Mouse (Mus musculus) heart, postnatal 0 days (tissue): ENCODE data around the gene Ankrd28. TPM values are rescaled to one million over a fixed set of nuclear protein-coding genes. Genes with fewer than 3 reads are reported as not detected.
A peak's percentile ranks its signal among the peaks of the same experiment; 100 is the strongest.
"Not testable (repeated sequence)": the region's sequence is repeated elsewhere in the genome, so short reads cannot be mapped to it uniquely, and the experiment has no call there.

ENCODE experiments used
- ATAC-seq: fragments of 200-750 bp; cut with Nextera tagmentation; 2 replicates; pipeline ENCODE4 v1.8.0; 2017; ENCODE audit warnings: low read depth, moderate number of reproducible peaks, moderate library complexity; ENCODE audit not compliant: insufficient read depth
- DNase-seq: peaks from one replicate; pipeline ENCODE4 v3.0.0-alpha.2; 2016; ENCODE audit warnings: low spot score
- H3K27ac ChIP-seq: fragments of 300-500 bp; sonication (generic); 2 replicates; pipeline ENCODE4 v1.5.1; 2014; ENCODE audit warnings: low read depth, mild to moderate bottlenecking
- H3K27me3 ChIP-seq: fragments of 300-500 bp; sonication (generic); 2 replicates; pipeline ENCODE4 v1.6.1; 2014; ENCODE audit warnings: low read length, mixed read lengths; ENCODE audit not compliant: control insufficient read depth, insufficient read depth
- H3K36me3 ChIP-seq: fragments of 300-500 bp; sonication (generic); replicated peaks from 2 replicates; pipeline ENCODE4 v1.6.1; 2014; ENCODE audit warnings: low read length, mixed read lengths; ENCODE audit not compliant: control insufficient read depth, insufficient read depth
- H3K4me1 ChIP-seq: fragments of 300-500 bp; sonication (generic); 2 replicates; pipeline ENCODE4 v1.6.1; 2014; ENCODE audit warnings: antibody characterized with exemption; ENCODE audit not compliant: control insufficient read depth, insufficient read depth
- H3K4me2 ChIP-seq: fragments of 300-500 bp; sonication (generic); 2 replicates; pipeline ENCODE4 v1.6.1; 2014; ENCODE audit warnings: low read depth, mild to moderate bottlenecking, low read length, moderate library complexity
- H3K4me3 ChIP-seq: fragments of 300-500 bp; sonication (generic); 2 replicates; pipeline ENCODE4 v1.5.1; 2014; ENCODE audit warnings: low read depth, low read length
- H3K9ac ChIP-seq: fragments of 300-500 bp; sonication (generic); replicated peaks from 2 replicates; pipeline ENCODE4 v1.6.1; 2014; ENCODE audit warnings: low read depth, low read length, mixed read lengths
- H3K9me3 ChIP-seq: fragments of 300-500 bp; sonication (generic); replicated peaks from 2 replicates; pipeline ENCODE4 v1.6.1; 2016; ENCODE audit warnings: low read length; ENCODE audit not compliant: control insufficient read depth
- CTCF ChIP-seq: IDR thresholded peaks from 2 replicates; pipeline ENCODE4 v1.5.1; 2016; ENCODE audit warnings: antibody characterized with exemption, control low read depth, low read depth
- EP300 ChIP-seq: IDR thresholded peaks from 2 replicates; pipeline ENCODE4 v1.6.1; 2016; ENCODE audit warnings: antibody characterized with exemption, low read depth
- WGBS: fragments of 180-500 bp; shearing (Covaris S2); extraction: QIAGEN DNeasy Blood & Tissue Kit; methylation state at CpG from one replicate; pipeline ENCODE4 v1.1.7; 2014; 5-methylcytosine and 5-hydroxymethylcytosine counted together
- polyA plus RNA-seq: library from polyadenylated mRNA; unstranded; fragments of >200 nt; fragmentation: Nextera tagmentation; extraction: Ambion mirVana; gene quantifications from 2 replicates; pipeline ENCODE4 v1.2.1, GENCODE M21; 2015
- total RNA-seq: library from RNA; depleted of rRNA; stranded (reverse); fragments of >200 nt; gene quantifications from 2 replicates; pipeline ENCODE4 v1.2.3, GENCODE M21; 2014; ENCODE audit warnings: low replicate concordance; rRNA removed

The Ankrd28 gene
- total RNA-seq, result 16.2 and 17.7 TPM in 2 replicates
- 3.8 and 4.5 TPM in 2 replicates for polyA plus RNA-seq

DNA sequence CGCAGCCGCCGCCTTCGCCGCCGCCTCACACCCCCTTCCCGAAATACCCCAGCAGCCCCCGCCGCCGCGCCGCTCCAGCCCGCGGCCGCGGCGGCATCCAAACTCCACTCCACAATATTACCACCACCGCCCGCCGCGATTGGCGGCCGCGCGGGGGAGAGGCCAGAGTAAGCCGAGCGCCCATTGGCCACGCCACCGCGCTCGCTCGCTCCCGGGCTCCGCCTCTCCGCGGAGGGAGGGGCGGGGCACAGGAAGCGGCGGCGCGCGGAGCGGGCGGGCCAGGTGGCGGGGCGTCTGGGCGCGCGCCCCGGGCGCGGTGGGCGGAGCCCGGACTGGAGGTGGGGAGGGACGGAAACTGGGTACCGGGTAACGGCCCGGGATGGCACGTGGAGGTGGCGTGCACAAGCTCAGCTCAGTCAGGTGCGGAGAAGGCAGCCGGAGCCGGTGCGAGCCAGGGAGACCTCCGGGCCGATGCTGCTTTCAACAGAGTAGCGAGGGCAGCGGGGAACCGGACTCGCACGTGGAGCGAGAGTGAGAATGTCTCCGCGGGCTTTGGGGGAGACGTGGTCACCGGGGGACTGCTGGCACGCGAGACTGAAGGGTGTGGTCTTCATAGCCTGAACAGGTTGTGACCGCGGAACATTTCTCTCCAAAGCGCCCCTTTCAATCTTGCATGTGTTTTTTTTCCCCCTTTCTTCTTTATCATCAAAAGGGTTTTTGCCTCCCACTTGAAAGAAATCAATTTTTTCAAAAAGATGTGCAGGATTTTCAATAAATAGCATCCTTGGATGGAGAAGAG lies at the start of gene Ankrd28:
Gene Ankrd28, minus strand, starts transcription at position 81 of the 799 bp plus-strand sequence.
- no peak for TF ChIP-seq EP300
- no peak for TF ChIP-seq CTCF
- Histone ChIP-seq H3K4me2 (peak within 1 kb of the TSS; percentile 98), H3K36me3 (no peaks in the 10 kb centered on the region), H3K4me3 (peak within 1 kb of the TSS; percentile 96), H3K27ac (peak within 1 kb of the TSS; percentile 94), H3K27me3 (no peaks in the 10 kb centered on the region), H3K4me1 (peaks cover 4% of the 10 kb centered on the region), H3K9ac (peak within 1 kb of the TSS; percentile 83), H3K9me3 (no peaks in the 10 kb centered on the region)
- peak; percentile 98 for ATAC-seq
- DNase-seq, result peak; percentile 93
- WGBS, result under 1% methylated on average over 76 of the region's 81 CpGs

DNA sequence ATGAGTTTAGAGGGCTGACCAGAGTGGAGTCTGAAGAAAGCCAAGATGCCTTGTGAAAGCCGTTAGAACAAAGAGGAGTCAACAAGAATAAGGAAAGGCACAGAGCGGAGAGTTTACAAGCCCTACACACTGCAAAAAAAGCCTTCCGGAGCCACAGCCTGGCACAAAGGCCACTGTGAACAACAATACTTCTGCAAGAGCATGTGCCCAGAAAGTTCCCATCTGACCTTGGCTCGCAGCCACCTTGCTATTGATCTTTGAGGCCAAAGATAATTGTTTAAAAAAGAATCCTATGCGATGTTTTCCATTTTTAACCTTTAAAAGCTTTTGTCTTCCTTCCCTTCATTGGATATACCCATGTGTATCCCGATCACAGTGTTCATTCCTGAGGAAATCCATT lies 49.0 kb upstream of the Ankrd28 start:
- no peak overlapping the region for H3K4me3 ChIP-seq
- no peak overlapping the region for H3K4me2 ChIP-seq
- peaks cover 9% of the 10 kb centered on the region; the same call in 1 of the 2 replicates for H3K4me1 ChIP-seq
- H3K27ac ChIP-seq, result no peak overlapping the region
- ATAC-seq, result no peak
- TF ChIP-seq CTCF (no peak), EP300 (no peak)
- DNase-seq, result no peak
- H3K9me3 ChIP-seq, result no peaks in the 10 kb centered on the region
- WGBS, result 61% methylated on average over 6 of the region's 6 CpGs
- H3K27me3 ChIP-seq, result no peaks in the 10 kb centered on the region
- H3K36me3 ChIP-seq, result no peaks in the 10 kb centered on the region
- no peak overlapping the region for H3K9ac ChIP-seq

DNA sequence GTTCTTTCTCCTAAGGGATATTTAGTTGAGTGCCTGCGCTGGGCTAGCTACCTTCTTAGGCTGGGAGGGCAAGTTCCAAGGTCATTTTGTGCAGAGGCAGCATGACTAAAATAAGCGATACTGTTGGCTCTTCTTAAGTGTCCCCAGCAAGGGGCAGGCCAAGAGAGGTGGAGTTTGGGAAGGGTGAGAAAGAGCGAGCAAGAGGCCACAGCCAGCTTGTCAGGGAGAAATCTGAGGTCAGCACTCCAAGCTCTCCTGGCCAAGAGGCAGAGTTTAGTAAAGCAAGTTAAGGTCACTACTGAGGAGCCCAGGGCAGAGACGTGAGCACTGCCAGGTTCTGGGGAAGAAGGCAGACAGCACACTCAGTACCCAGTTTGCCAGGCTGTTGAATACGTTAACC lies 41.7 kb upstream of the Ankrd28 start:
- Histone ChIP-seq H3K9me3 (peaks cover 2% of the 10 kb centered on the region; the same call in 1 of the 2 replicates), H3K9ac (no peak overlapping the region)
- TF ChIP-seq CTCF (no peak), EP300 (no peak)

DNA sequence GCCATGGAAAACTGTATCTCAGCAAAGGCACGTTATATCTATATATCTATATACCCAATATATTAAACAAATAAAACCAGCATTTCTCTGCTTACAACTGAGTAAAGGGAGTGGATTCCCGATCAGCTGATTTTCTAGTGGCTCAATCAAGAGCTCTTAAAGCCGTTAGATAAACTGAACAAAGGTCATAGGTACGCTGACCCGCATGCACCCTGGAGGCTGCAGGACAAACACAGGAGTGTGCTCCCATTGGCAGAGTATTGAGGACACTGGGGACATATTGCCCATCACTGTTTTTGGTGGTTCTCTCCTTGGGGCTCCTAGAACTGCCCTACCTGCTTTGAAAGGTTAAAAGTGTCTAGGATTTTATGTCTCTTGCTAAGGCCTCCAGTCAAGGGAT lies 40.0 kb upstream of the Ankrd28 start:
- no peaks in the 10 kb centered on the region for H3K36me3 ChIP-seq
- H3K4me3 ChIP-seq, result no peak overlapping the region
- peaks cover 12% of the 10 kb centered on the region; the same call in 1 of the 2 replicates for H3K9me3 ChIP-seq
- no peak for DNase-seq
- H3K27me3 ChIP-seq, result no peaks in the 10 kb centered on the region
- TF ChIP-seq EP300, result no peak
- TF ChIP-seq CTCF, result no peak
- peaks cover 9% of the 10 kb centered on the region; the same call in 1 of the 2 replicates for H3K4me1 ChIP-seq
- H3K27ac ChIP-seq, result no peak overlapping the region
- WGBS, result 79% methylated on average over 5 of the region's 5 CpGs
- H3K4me2 ChIP-seq, result no peak overlapping the region
- H3K9ac ChIP-seq, result no peak overlapping the region
- no peak for ATAC-seq

More for the DNA sequence above, 41.7 kb upstream of the Ankrd28 start:
- H3K4me1 ChIP-seq, result peaks cover 9% of the 10 kb centered on the region; the same call in 1 of the 2 replicates
- peak; percentile 33 for ATAC-seq
- H3K4me2 ChIP-seq, result no peak overlapping the region
- 43% methylated on average over 5 of the region's 5 CpGs for WGBS
- no peak overlapping the region for H3K4me3 ChIP-seq
- H3K27me3 ChIP-seq, result no peaks in the 10 kb centered on the region
- H3K36me3 ChIP-seq, result no peaks in the 10 kb centered on the region
- DNase-seq, result peak; percentile 14
- H3K27ac ChIP-seq, result peak overlapping the region; percentile 9; the same call in 1 of the 2 replicates

DNA sequence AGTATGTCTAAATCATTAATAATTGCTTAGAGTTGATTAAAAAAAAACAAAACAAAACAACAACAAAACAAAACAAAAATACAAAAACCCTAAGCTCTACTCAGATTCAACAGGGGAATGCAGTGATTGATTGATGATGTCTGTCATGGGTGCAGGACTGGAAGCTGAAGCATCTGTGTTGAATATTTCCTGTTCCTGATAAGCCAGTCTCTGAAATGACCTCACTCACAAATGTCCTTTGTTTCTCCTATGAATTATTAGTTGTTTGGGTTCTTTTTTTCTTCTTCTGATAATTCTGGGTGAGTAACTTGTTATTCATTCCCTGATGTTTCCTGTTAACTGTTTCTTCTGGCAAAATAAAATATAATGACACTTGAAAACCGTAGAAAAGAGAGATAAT lies 38.1 kb upstream of the Ankrd28 start:
- DNase-seq, result peak; percentile 38
- TF ChIP-seq EP300 (no peak), CTCF (no peak)
- no peaks in the 10 kb centered on the region for H3K27me3 ChIP-seq
- 47% methylated on average over 1 of the region's 1 CpGs for WGBS
- no peak overlapping the region for H3K4me3 ChIP-seq
- peaks cover 12% of the 10 kb centered on the region; the same call in 1 of the 2 replicates for H3K9me3 ChIP-seq
- H3K4me1 ChIP-seq, result peaks cover 9% of the 10 kb centered on the region; the same call in 1 of the 2 replicates
- ATAC-seq, result no peak
- H3K4me2 ChIP-seq, result no peak overlapping the region
- no peaks in the 10 kb centered on the region for H3K36me3 ChIP-seq
- H3K9ac ChIP-seq, result no peak overlapping the region
- no peak overlapping the region for H3K27ac ChIP-seq

DNA sequence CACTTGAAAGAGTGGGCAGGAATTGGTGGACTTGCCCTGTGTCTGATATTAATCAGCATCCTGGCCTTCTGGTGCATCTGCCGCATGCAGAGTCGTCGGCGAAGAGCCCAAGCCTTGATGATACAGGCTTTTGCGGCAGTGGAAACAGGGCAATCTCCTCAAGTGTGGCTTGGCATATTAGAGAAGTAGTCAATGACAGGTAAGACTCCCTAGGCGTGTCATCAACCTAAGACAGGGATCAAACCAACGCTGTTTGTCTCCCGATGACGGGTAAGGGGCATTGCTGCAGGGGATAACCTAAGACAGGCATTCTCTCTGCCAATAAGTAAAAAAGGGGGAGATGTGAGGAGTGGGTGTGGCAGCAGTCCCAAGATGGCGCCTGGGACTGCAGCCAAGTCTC lies 35.9 kb upstream of the Ankrd28 start:
- WGBS, result 95% methylated on average over 10 of the region's 10 CpGs

More for the DNA sequence above, 35.9 kb upstream of the Ankrd28 start:
- not testable (repeated sequence) for H3K4me3 ChIP-seq, H3K4me1 ChIP-seq, H3K9ac ChIP-seq, H3K4me2 ChIP-seq, H3K36me3 ChIP-seq, H3K27me3 ChIP-seq, ATAC-seq, DNase-seq, H3K27ac ChIP-seq
- peaks cover 16% of the 10 kb centered on the region; the same call in 1 of the 2 replicates for H3K9me3 ChIP-seq
